Mouse (Mus musculus): ENCODE measurements around the gene Rpf2. TPM values are rescaled to one million over a fixed set of nuclear protein-coding genes. Genes with fewer than 3 reads are reported as not detected.
A peak's percentile ranks its signal among the peaks of the same experiment; 100 is the strongest.

Gene Rpf2
- total and polyA plus RNA-seq, 3 experiments: 6.0 to 178 (median 67.0) TPM

GRCm38 (mm10) chr10:40257414-40258255, 10.8 kb upstream of the Rpf2 start, which contains the start of gene Gtf3c6:
Gene Gtf3c6 (minus strand): TSS chr10:40258108.
- TF ChIP-seq GATA1 (IDR thresholded peaks at IDR 0.05; ENCODE audit: borderline replicate concordance, low read length) (no peak), GATA2 (IDR thresholded peaks at IDR 0.05; ENCODE audit: borderline replicate concordance, low read depth, low read length) (no peak), TAL1 (conservative IDR thresholded peaks at IDR 0.05; ENCODE audit: low read depth, low read length) (no peak), CTCF (IDR thresholded peaks at IDR 0.05; ENCODE audit: low read depth, low read length) (no peak), POLR2AphosphoS5 (IDR thresholded peaks at IDR 0.05; ENCODE audit: insufficient replicate concordance, low read depth, low read length) (no peak)
- peak; percentile 41 for ATAC-seq (ENCODE audit: extremely low read depth, insufficient number of reproducible peaks, low FRiP score, poor library complexity, severe bottlenecking)
- Histone ChIP-seq H3K27me3 (ENCODE audit: insufficient read depth, low read length) (no peaks in the 10 kb centered on the region), H3K9me3 (replicated peaks) (no peaks in the 10 kb centered on the region), H3K4me3 (ENCODE audit: low read depth, low read length) (peak within 1 kb of the TSS; percentile 87), H3K36me3 (replicated peaks) (peaks cover 32% of the 10 kb centered on the region), H3K4me1 (ENCODE audit: insufficient read depth, low read depth, low read length) (peaks cover 28% of the 10 kb centered on the region)
- DNase-seq (ENCODE audit: low spot score): peak; percentile 78

DNA sequence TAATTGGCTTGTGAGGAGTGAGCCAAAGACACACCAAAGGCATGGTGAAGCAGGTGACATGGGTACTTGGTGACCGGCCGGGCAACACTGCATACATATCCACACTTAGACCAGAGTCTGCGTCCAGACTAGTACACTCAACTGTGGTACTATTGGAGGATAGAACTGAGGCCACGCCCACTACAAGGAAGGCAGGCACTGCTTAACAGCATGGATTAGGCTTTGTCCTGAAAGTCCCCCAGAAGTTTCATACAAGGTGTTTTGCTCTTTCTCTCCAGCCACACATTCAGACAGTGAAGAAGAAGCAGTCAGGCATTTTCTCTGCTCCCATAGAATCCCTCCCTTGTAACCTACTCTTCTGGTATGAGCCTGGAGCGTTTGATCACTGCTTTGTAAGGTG, 9.9 kb upstream of the Rpf2 start:
- DNase-seq (ENCODE audit: low spot score): peak; percentile 35
- 0 out of 2 replicates have a peak, but pooled peaks have one; percentile 23 for ATAC-seq (ENCODE audit: extremely low read depth, insufficient number of reproducible peaks, low FRiP score, poor library complexity, severe bottlenecking)

GRCm38 (mm10) chr10:40250969-40251368, 4.1 kb upstream of the Rpf2 start:
- DNase-seq (ENCODE audit: low spot score): no peak
- peaks cover 77% of the 10 kb centered on the region for H3K36me3 ChIP-seq (replicated peaks)

More for the DNA sequence above, 9.9 kb upstream of the Rpf2 start:
- peaks cover 32% of the 10 kb centered on the region for H3K4me1 ChIP-seq (ENCODE audit: insufficient read depth, low read depth, low read length)
- peak overlapping the region; percentile 87 for H3K4me3 ChIP-seq (ENCODE audit: low read depth, low read length)
- no peak for TF ChIP-seq GATA1 (IDR thresholded peaks at IDR 0.05; ENCODE audit: borderline replicate concordance, low read length)
- no peak for TF ChIP-seq TAL1 (conservative IDR thresholded peaks at IDR 0.05; ENCODE audit: low read depth, low read length)
- no peak for TF ChIP-seq GATA2 (IDR thresholded peaks at IDR 0.05; ENCODE audit: borderline replicate concordance, low read depth, low read length)
- TF ChIP-seq POLR2AphosphoS5 (IDR thresholded peaks at IDR 0.05; ENCODE audit: insufficient replicate concordance, low read depth, low read length): no peak
- no peak for TF ChIP-seq CTCF (IDR thresholded peaks at IDR 0.05; ENCODE audit: low read depth, low read length)
- no peaks in the 10 kb centered on the region for H3K27me3 ChIP-seq (ENCODE audit: insufficient read depth, low read length)
- H3K9me3 ChIP-seq (replicated peaks): no peaks in the 10 kb centered on the region
- H3K36me3 ChIP-seq (replicated peaks): peaks cover 41% of the 10 kb centered on the region

DNA sequence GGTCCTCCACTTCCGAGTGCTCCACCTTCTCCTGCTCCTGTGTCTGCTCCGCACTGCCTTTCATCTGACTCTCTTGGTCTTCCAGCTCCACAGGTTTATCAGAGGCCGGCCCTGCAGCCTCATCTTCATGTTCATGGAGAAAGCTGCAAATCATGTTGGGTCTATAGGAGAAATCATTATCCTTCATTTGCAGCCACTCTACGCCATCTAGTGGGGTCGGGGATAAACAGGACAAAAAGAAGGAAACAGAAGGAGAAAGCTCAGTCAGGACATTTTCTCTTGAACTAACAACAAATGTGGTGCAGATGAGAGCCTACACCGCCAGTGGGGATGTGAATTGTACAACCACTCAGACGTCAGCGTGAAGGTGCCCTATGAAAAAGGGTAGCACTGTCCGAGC, 2.8 kb upstream of the Rpf2 start:
- TF ChIP-seq GATA1 (IDR thresholded peaks at IDR 0.05; ENCODE audit: borderline replicate concordance, low read length): no peak
- no peak for TF ChIP-seq POLR2AphosphoS5 (IDR thresholded peaks at IDR 0.05; ENCODE audit: insufficient replicate concordance, low read depth, low read length)
- no peak for TF ChIP-seq GATA2 (IDR thresholded peaks at IDR 0.05; ENCODE audit: borderline replicate concordance, low read depth, low read length)
- TF ChIP-seq CTCF (IDR thresholded peaks at IDR 0.05; ENCODE audit: low read depth, low read length): no peak
- no peak for TF ChIP-seq TAL1 (conservative IDR thresholded peaks at IDR 0.05; ENCODE audit: low read depth, low read length)
- no peaks in the 10 kb centered on the region for H3K27me3 ChIP-seq (ENCODE audit: insufficient read depth, low read length)
- DNase-seq (ENCODE audit: low spot score) (no peak), ATAC-seq (ENCODE audit: extremely low read depth, insufficient number of reproducible peaks, low FRiP score, poor library complexity, severe bottlenecking) (no peak)
- no peak overlapping the region for H3K4me3 ChIP-seq (ENCODE audit: low read depth, low read length)
- H3K4me1 ChIP-seq (ENCODE audit: insufficient read depth, low read depth, low read length): peaks cover 33% of the 10 kb centered on the region
- H3K36me3 ChIP-seq (replicated peaks): peaks cover 74% of the 10 kb centered on the region
- no peaks in the 10 kb centered on the region for H3K9me3 ChIP-seq (replicated peaks)

More at GRCm38 (mm10) chr10:40250969-40251368, 4.1 kb upstream of the Rpf2 start:
- peaks cover 26% of the 10 kb centered on the region for H3K4me1 ChIP-seq (ENCODE audit: insufficient read depth, low read depth, low read length)
- TF ChIP-seq POLR2AphosphoS5 (IDR thresholded peaks at IDR 0.05; ENCODE audit: insufficient replicate concordance, low read depth, low read length): no peak
- no peak for TF ChIP-seq TAL1 (conservative IDR thresholded peaks at IDR 0.05; ENCODE audit: low read depth, low read length)
- TF ChIP-seq CTCF (IDR thresholded peaks at IDR 0.05; ENCODE audit: low read depth, low read length): no peak
- TF ChIP-seq GATA1 (IDR thresholded peaks at IDR 0.05; ENCODE audit: borderline replicate concordance, low read length): no peak
- no peak for TF ChIP-seq GATA2 (IDR thresholded peaks at IDR 0.05; ENCODE audit: borderline replicate concordance, low read depth, low read length)
- ATAC-seq (ENCODE audit: extremely low read depth, insufficient number of reproducible peaks, low FRiP score, poor library complexity, severe bottlenecking): no peak
- no peaks in the 10 kb centered on the region for H3K9me3 ChIP-seq (replicated peaks)
- no peaks in the 10 kb centered on the region for H3K27me3 ChIP-seq (ENCODE audit: insufficient read depth, low read length)
- H3K4me3 ChIP-seq (ENCODE audit: low read depth, low read length): no peak overlapping the region

DNA sequence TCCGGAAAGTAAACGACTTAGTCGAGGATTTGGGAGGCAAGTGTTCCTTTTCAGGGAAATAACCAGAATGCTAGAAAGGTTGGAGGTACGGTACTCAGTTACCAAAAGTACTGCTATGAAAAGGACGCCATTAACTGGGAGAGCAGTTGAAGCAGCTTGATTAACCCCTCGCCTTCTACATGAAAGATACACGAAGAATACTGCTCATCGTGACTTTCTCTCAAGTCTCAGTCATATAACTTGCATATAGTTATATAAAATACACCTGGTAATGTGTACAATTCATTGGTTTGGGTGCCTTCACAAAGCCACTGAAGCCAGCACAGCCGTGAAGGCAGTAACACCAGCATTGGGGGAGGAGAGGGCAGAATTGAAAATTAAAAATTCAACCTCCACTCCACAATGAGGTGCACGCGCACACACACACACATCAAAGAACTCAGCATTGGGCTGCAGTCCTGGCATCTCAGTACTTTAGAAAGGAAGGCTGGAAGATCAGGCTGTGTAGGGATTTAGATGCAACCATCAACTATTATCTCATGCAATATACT, 405 bp upstream of the Rpf2 start:
- Histone ChIP-seq H3K27me3 (ENCODE audit: insufficient read depth, low read length) (no peaks in the 10 kb centered on the region), H3K4me1 (ENCODE audit: insufficient read depth, low read depth, low read length) (peaks cover 43% of the 10 kb centered on the region), H3K9me3 (replicated peaks) (no peaks in the 10 kb centered on the region), H3K36me3 (replicated peaks) (peaks cover 76% of the 10 kb centered on the region), H3K4me3 (ENCODE audit: low read depth, low read length) (peak overlapping the region; percentile 98)
- TF ChIP-seq GATA2 (IDR thresholded peaks at IDR 0.05; ENCODE audit: borderline replicate concordance, low read depth, low read length) (no peak), GATA1 (IDR thresholded peaks at IDR 0.05; ENCODE audit: borderline replicate concordance, low read length) (no peak), CTCF (IDR thresholded peaks at IDR 0.05; ENCODE audit: low read depth, low read length) (no peak), POLR2AphosphoS5 (IDR thresholded peaks at IDR 0.05; ENCODE audit: insufficient replicate concordance, low read depth, low read length) (no peak), TAL1 (conservative IDR thresholded peaks at IDR 0.05; ENCODE audit: low read depth, low read length) (no peak)
- no peak for DNase-seq (ENCODE audit: low spot score)
- peak; percentile 25; the same call in 1 of the 2 replicates for ATAC-seq (ENCODE audit: extremely low read depth, insufficient number of reproducible peaks, low FRiP score, poor library complexity, severe bottlenecking)

DNA sequence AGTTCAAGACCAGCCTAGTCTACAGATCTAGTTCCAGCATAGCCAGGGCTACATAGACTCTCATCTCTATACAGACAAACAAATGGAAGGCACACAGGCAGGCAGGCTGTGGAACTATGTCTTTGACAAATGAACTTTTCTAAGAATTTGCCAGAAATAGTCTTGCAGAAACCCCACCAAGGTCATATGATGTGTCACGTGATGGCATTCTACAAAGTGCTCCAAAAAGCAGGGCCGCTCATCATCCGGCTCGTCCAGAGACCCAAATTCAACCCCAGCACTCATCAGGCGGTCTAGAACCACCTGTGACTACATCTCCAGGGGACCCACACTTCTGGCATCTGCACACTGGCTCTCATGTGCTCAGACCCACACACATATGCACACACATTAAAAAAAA, 9.0 kb downstream of the Rpf2 start:
- no peaks in the 10 kb centered on the region for H3K9me3 ChIP-seq (replicated peaks)
- H3K4me1 ChIP-seq (ENCODE audit: insufficient read depth, low read depth, low read length): no peaks in the 10 kb centered on the region; the same call in 1 of the 2 replicates
- TF ChIP-seq POLR2AphosphoS5 (IDR thresholded peaks at IDR 0.05; ENCODE audit: insufficient replicate concordance, low read depth, low read length) (no peak), CTCF (IDR thresholded peaks at IDR 0.05; ENCODE audit: low read depth, low read length) (no peak), GATA2 (IDR thresholded peaks at IDR 0.05; ENCODE audit: borderline replicate concordance, low read depth, low read length) (no peak), GATA1 (IDR thresholded peaks at IDR 0.05; ENCODE audit: borderline replicate concordance, low read length) (no peak), TAL1 (conservative IDR thresholded peaks at IDR 0.05; ENCODE audit: low read depth, low read length) (no peak)
- no peaks in the 10 kb centered on the region for H3K27me3 ChIP-seq (ENCODE audit: insufficient read depth, low read length)
- H3K36me3 ChIP-seq (replicated peaks): peaks cover 95% of the 10 kb centered on the region
- ATAC-seq (ENCODE audit: extremely low read depth, insufficient number of reproducible peaks, low FRiP score, poor library complexity, severe bottlenecking) (no peak), DNase-seq (ENCODE audit: low spot score) (no peak)
- no peak overlapping the region for H3K4me3 ChIP-seq (ENCODE audit: low read depth, low read length)
